8 mouse cellular contexts compared by ENCODE assay signal in the genomic region with DNA sequence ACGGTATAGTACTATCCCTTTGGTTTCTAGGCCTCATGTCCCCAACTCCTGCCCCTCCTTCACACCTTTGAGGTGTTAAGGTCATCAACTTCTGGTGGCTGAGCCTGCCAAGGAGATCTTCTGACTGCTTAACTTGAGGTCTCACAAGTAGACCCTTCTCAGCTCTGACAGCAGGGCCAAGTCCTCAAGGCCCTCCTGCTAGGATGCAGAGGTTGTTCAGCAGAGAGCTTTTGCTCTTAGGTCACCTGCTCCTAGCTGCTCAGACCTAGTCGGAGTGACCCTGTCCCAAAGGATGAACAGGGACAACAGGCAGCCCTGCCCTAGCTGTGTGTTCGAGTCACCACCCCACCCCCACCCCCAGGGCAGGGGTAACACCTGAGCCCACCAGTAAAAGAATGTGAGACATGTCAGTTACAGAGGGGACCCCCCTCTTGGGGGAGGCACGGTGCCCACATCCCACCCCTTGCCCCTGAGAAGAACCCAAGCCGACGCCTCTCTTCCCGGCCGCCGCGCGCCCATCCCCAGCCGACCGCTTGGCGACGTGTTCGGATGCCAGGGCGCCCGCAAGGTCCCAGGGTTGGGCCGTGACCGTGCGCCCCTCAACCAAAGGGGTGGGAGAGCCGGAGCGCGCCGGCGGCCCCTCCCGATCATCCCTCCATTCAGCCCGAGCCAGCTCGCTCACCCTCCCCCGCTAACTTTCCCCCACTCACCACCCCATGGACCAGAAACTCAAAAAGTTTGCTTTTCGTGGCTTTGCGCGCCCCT. TPM values are rescaled to one million over a fixed set of nuclear protein-coding genes. Genes with fewer than 3 reads are reported as not detected.
DNase-seq lines count a peak whose midpoint lies in the region; ATAC-seq and TF ChIP-seq lines count a peak whose summit lies in the region.

No protein-coding gene starts in this region.

- H3K9me3 ChIP-seq in hindbrain, embryonic 12.5 days (replicated peaks) = no peaks in the 10 kb centered on the region
- no peaks in the 10 kb centered on the region for H3K9me3 ChIP-seq in midbrain, embryonic 13.5 days

- peak overlapping the region; percentile 83 for H3K9ac ChIP-seq in hindbrain, embryonic 12.5 days
- peak overlapping the region; percentile 93 for H3K9ac ChIP-seq in midbrain, embryonic 13.5 days (replicated peaks)

- H3K4me3 ChIP-seq in spleen, adult 2 months (ENCODE audit: extremely low read depth, insufficient read depth, insufficient read length) = peak overlapping the region; percentile 41; the same call in 1 of the 2 replicates
- H3K4me3 ChIP-seq in hindbrain, embryonic 12.5 days = peak overlapping the region; percentile 53
- H3K4me3 ChIP-seq in midbrain, embryonic 13.5 days (replicated peaks) = peak overlapping the region; percentile 54

- peaks cover 20% of the 10 kb centered on the region for H3K27me3 ChIP-seq in spleen, adult 2 months (ENCODE audit: control insufficient read depth, insufficient read depth, low read length)
- peaks cover 10% of the 10 kb centered on the region; the same call in 1 of the 2 replicates for H3K27me3 ChIP-seq in hindbrain, embryonic 12.5 days
- H3K27me3 ChIP-seq in midbrain, embryonic 13.5 days = no peaks in the 10 kb centered on the region

- WGBS in spleen, adult 2 months = 6% methylated on average over 33 of the region's 33 CpGs
- WGBS in hindbrain, embryonic 12.5 days = 2% methylated on average over 27 of the region's 33 CpGs
- 3% methylated on average over 33 of the region's 33 CpGs for WGBS in midbrain, embryonic 13.5 days

- no peak for TF ChIP-seq POLR2A in spleen, adult 2 months (IDR thresholded peaks at IDR 0.05; ENCODE audit: low read depth, low read length)

- H3K4me2 ChIP-seq in hindbrain, embryonic 12.5 days (replicated peaks) = peak overlapping the region; percentile 88
- H3K4me2 ChIP-seq in midbrain, embryonic 13.5 days (replicated peaks) = peak overlapping the region; percentile 80

- H3K27ac ChIP-seq in spleen, adult 2 months (ENCODE audit: insufficient read depth, low read length) = peak overlapping the region; percentile 55; the same call in 1 of the 2 replicates
- peak overlapping the region; percentile 97 for H3K27ac ChIP-seq in hindbrain, embryonic 12.5 days
- peak overlapping the region; percentile 100 for H3K27ac ChIP-seq in midbrain, embryonic 13.5 days

- H3K36me3 ChIP-seq in spleen, adult 2 months (ENCODE audit: control insufficient read depth, insufficient read depth, low read length) = no peaks in the 10 kb centered on the region
- no peaks in the 10 kb centered on the region for H3K36me3 ChIP-seq in hindbrain, embryonic 12.5 days
- no peaks in the 10 kb centered on the region for H3K36me3 ChIP-seq in midbrain, embryonic 13.5 days

- peaks cover 26% of the 10 kb centered on the region for H3K4me1 ChIP-seq in spleen, adult 2 months (ENCODE audit: control insufficient read depth, insufficient read depth, insufficient read length)
- H3K4me1 ChIP-seq in hindbrain, embryonic 12.5 days = peaks cover 84% of the 10 kb centered on the region
- peaks cover 88% of the 10 kb centered on the region for H3K4me1 ChIP-seq in midbrain, embryonic 13.5 days (replicated peaks)

- no peak for TF ChIP-seq CTCF in spleen, adult 2 months (IDR thresholded peaks at IDR 0.05; ENCODE audit: extremely low read depth, insufficient read depth, insufficient read length, insufficient replicate concordance)

- ATAC-seq in hindbrain, embryonic 12.5 days (ENCODE audit: low FRiP score) = no peak
- ATAC-seq in midbrain, embryonic 13.5 days = no peak

- peak; percentile 59 to 63 for DNase-seq in cerebellum, postnatal 14 days
- DNase-seq in cerebellum, adult 8-10 months = no peak
- no peak for DNase-seq in spleen, adult 2 months (ENCODE audit: low read depth in 1 of 2, low spot score in 2 of 2)
- no peak for DNase-seq in spleen, postnatal 36 days (ENCODE audit: low spot score in 2 of 2)
- no peak for DNase-seq in frontal cortex, postnatal 14 days (ENCODE audit: low spot score in 2 of 2)
- no peak for DNase-seq in layer of hippocampus, postnatal 25 days (ENCODE audit: extremely low spot score in 1 of 2, low spot score in 1 of 2)

RNA-seq across cellular contexts. Expression of gene Chpf2, which starts 14.7 kb away (rescaled TPM):
- 30.0 and 38.9 TPM in 2 replicates for polyA plus RNA-seq in spleen, adult 2 months (2012; rRNA removed)
- 22.3 and 23.1 TPM in 2 replicates for polyA plus RNA-seq in hindbrain, embryonic 12.5 days (2016; fragmentation: Nextera tagmentation; extraction: Ambion mirVana)
- polyA plus RNA-seq in midbrain, embryonic 13.5 days (2015; fragmentation: Nextera tagmentation; extraction: Ambion mirVana) = 17.8 and 18.6 TPM in 2 replicates
- 10 to 100 TPM; 55.5 to 79.0 TPM for total RNA-seq in layer of hippocampus, postnatal 25 days (2021)

RNA-seq across cellular contexts. Expression of gene Smarcd3, which starts 23.0 kb away (rescaled TPM):
- polyA plus RNA-seq in spleen, adult 2 months (2012; rRNA removed) = 2.5 and 3.4 TPM in 2 replicates
- 78.4 and 83.2 TPM in 2 replicates for polyA plus RNA-seq in hindbrain, embryonic 12.5 days (2016; fragmentation: Nextera tagmentation; extraction: Ambion mirVana)
- polyA plus RNA-seq in midbrain, embryonic 13.5 days (2015; fragmentation: Nextera tagmentation; extraction: Ambion mirVana) = 119 and 127 TPM in 2 replicates
- total RNA-seq in layer of hippocampus, postnatal 25 days (2021) = 10 to 100 TPM; 91.4 to 93.2 TPM

RNA-seq across cellular contexts. Expression of gene Abcf2, which starts 24.0 kb away (rescaled TPM):
- polyA plus RNA-seq in spleen, adult 2 months (2012; rRNA removed) = 30.6 and 43.3 TPM in 2 replicates
- 108 and 110 TPM in 2 replicates for polyA plus RNA-seq in hindbrain, embryonic 12.5 days (2016; fragmentation: Nextera tagmentation; extraction: Ambion mirVana)
- 98.2 and 103 TPM in 2 replicates for polyA plus RNA-seq in midbrain, embryonic 13.5 days (2015; fragmentation: Nextera tagmentation; extraction: Ambion mirVana)
- 10 to 100 TPM; 72.6 to 80.0 TPM for total RNA-seq in layer of hippocampus, postnatal 25 days (2021)

RNA-seq across cellular contexts. Expression of gene 4931409K22Rik, which starts 44.6 kb away (rescaled TPM):
- polyA plus RNA-seq in spleen, adult 2 months (2012; rRNA removed) = not detected in 2 replicates
- not detected in 2 replicates for polyA plus RNA-seq in hindbrain, embryonic 12.5 days (2016; fragmentation: Nextera tagmentation; extraction: Ambion mirVana)
- polyA plus RNA-seq in midbrain, embryonic 13.5 days (2015; fragmentation: Nextera tagmentation; extraction: Ambion mirVana) = 0.07 and 0.08 TPM in 2 replicates
- not detected for total RNA-seq in layer of hippocampus, postnatal 25 days (2021)

Comparison
In these comparisons a context has a peak if more than half of its experiments do, and no peak if none do; other contexts are left out.
1. DNase-seq: peak in cerebellum, postnatal 14 days (2 of 2); none in cerebellum, adult 8-10 months (single experiment), spleen, adult 2 months (0 of 2), spleen, postnatal 36 days (0 of 2), frontal cortex, postnatal 14 days (0 of 2) and layer of hippocampus, postnatal 25 days (0 of 2).
2. RNA of gene Smarcd3, which starts 23.0 kb away (polyA plus RNA-seq): 119 to 127 TPM in midbrain, embryonic 13.5 days and 78.4 to 83.2 TPM in hindbrain, embryonic 12.5 days; 2.5 to 3.4 TPM in spleen, adult 2 months; every median in the first group is over 10 times any median in the second.
3. Peak in every context shown above with its lines, with median percentiles within 50 percentile points of each other: H3K27ac ChIP-seq and H3K4me3 ChIP-seq.